Mouse (Mus musculus): ENCODE data around the gene Ttpal. TPM values are rescaled to one million over a fixed set of nuclear protein-coding genes. Genes with fewer than 3 reads are reported as not detected.
A peak's percentile ranks its signal among the peaks of the same experiment; 100 is the strongest.

Ttpal gene
- polyA plus RNA-seq, 1 experiment from 2014 or later = 37.3 TPM

DNA sequence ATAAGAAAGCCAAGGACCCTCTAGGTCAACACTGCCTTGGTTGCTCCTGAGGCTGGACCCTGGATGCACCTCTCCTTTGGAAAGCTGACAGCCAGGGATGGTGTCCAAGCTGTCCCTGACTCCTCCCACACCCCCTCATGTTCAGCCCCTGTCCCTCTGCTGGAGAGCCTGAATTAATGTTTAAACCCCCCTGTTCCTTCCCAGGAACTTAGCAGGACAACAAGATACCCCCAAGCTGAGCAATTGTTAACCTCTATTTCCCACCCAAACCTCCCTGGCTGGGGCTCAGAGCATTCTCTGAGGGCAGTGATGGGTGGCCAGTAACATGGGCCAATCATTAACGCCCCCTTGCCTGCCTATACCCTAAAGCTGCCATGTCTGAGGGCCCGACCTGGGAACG is 41.9 kb upstream of the Ttpal start:
- Histone ChIP-seq H3K27me3 (ENCODE audit: insufficient read depth, low read length) (no peaks in the 10 kb centered on the region), H3K9ac (no peak overlapping the region), H3K9me3 (ENCODE audit: low read depth, low read length) (no peaks in the 10 kb centered on the region), H3K4me1 (ENCODE audit: insufficient read depth) (no peaks in the 10 kb centered on the region), H3K36me3 (ENCODE audit: insufficient read depth) (no peaks in the 10 kb centered on the region), H3K4me3 (ENCODE audit: low read depth, low read length) (no peak overlapping the region), H3K4me2 (no peak overlapping the region), H3K27ac (ENCODE audit: low read depth) (no peak overlapping the region)
- DNase-seq (no peak), ATAC-seq (ENCODE audit: insufficient read depth) (no peak)
- WGBS = 75% methylated on average over 3 of the region's 3 CpGs
- TF ChIP-seq CTCF (IDR thresholded peaks at IDR 0.05; ENCODE audit: low read depth) = no peak

DNA sequence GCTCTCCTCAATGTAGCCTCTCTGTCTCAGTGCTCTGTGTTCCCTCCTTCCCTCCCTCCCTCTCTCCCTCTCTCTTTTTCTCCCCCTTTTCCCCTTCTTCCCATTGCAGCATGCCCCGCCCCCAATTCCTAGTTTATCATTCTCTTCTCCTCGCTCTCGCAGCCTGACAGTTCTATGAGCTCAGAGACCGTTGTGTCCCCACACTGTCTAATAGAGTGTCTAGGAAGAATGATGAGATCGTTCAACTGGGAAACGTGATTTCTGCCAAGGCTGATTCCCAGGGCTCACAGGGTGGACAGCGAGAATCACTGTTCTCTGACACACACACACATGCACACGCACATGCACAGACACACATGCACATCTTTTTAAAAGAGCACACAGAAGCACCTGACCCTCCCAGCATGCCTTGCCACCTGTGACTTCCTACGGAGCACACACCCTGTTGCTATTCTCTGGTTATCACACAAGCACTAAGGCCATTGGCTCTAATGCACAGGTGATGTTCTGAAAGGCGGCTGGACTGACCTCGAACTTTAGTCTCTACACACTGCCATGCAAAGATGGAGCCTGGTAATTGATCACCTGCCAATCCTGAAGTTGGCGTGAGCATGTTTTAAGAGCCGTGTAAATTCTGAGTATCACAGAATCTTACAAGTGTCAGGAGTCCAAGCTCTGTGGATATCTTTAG is 40.7 kb upstream of the Ttpal start:
- ATAC-seq (ENCODE audit: insufficient read depth) (no peak), DNase-seq (no peak)
- Histone ChIP-seq H3K4me3 (ENCODE audit: low read depth, low read length) (no peak overlapping the region), H3K27me3 (ENCODE audit: insufficient read depth, low read length) (no peaks in the 10 kb centered on the region), H3K4me1 (ENCODE audit: insufficient read depth) (no peaks in the 10 kb centered on the region), H3K9ac (no peak overlapping the region), H3K9me3 (ENCODE audit: low read depth, low read length) (no peaks in the 10 kb centered on the region), H3K27ac (ENCODE audit: low read depth) (no peak overlapping the region), H3K4me2 (no peak overlapping the region), H3K36me3 (ENCODE audit: insufficient read depth) (no peaks in the 10 kb centered on the region)
- TF ChIP-seq CTCF (IDR thresholded peaks at IDR 0.05; ENCODE audit: low read depth) = no peak
- 58% methylated on average over 13 of the region's 13 CpGs for WGBS

DNA sequence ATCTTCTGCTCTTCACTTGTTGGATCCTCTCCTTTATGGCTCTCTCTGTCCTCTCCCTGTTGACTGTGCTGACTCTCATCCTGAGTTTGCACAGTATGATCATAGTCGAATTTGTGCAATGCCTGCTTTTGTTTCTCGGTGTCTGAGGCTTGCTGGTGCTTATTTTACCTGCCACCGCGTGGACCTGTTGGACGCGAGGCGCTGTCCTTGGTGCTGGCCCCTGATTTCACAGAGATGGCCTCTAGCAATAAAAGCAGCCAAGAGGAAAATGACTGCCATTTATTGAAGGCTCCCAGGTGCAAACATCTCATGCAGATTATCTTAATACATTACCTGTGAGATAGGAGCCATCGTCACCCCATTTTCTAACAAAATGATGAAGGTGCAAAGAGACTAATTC is 37.5 kb upstream of the Ttpal start:
- no peak overlapping the region for H3K4me2 ChIP-seq
- peak; percentile 78 for DNase-seq
- H3K4me1 ChIP-seq (ENCODE audit: insufficient read depth) = no peaks in the 10 kb centered on the region
- WGBS = 17% methylated on average over 8 of the region's 8 CpGs
- ATAC-seq (ENCODE audit: insufficient read depth) = no peak
- no peak overlapping the region for H3K9ac ChIP-seq
- H3K4me3 ChIP-seq (ENCODE audit: low read depth, low read length) = no peak overlapping the region
- no peaks in the 10 kb centered on the region for H3K36me3 ChIP-seq (ENCODE audit: insufficient read depth)
- H3K27ac ChIP-seq (ENCODE audit: low read depth) = no peak overlapping the region
- TF ChIP-seq CTCF (IDR thresholded peaks at IDR 0.05; ENCODE audit: low read depth) = no peak
- H3K9me3 ChIP-seq (ENCODE audit: low read depth, low read length) = no peaks in the 10 kb centered on the region
- H3K27me3 ChIP-seq (ENCODE audit: insufficient read depth, low read length) = no peaks in the 10 kb centered on the region

DNA sequence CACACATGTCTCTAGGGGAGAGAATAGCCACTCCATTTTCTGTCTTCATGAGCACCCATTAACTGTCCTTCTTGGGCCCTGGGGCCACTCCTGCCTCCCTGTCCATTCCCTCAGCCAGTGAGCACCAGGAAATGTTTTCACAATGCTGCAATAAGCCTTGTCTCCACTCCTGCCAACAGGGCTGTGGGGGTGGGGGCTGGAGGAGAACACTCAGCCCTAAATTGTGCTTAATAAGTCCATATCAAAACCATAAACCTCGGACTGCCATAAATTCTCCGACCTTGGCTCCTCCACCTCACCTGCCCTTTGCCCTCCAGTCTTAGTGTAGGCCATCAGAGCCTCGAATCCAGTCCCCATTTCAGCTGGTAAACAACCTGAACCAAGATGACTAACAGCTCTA is 27.8 kb upstream of the Ttpal start:
- no peaks in the 10 kb centered on the region for H3K4me1 ChIP-seq (ENCODE audit: insufficient read depth)
- no peak overlapping the region for H3K4me2 ChIP-seq
- no peak for DNase-seq
- no peak overlapping the region for H3K27ac ChIP-seq (ENCODE audit: low read depth)
- WGBS = 59% methylated on average over 3 of the region's 3 CpGs
- no peak overlapping the region for H3K9ac ChIP-seq
- no peak for TF ChIP-seq CTCF (IDR thresholded peaks at IDR 0.05; ENCODE audit: low read depth)
- no peak for ATAC-seq (ENCODE audit: insufficient read depth)
- H3K36me3 ChIP-seq (ENCODE audit: insufficient read depth) = no peaks in the 10 kb centered on the region
- no peak overlapping the region for H3K4me3 ChIP-seq (ENCODE audit: low read depth, low read length)
- H3K27me3 ChIP-seq (ENCODE audit: insufficient read depth, low read length) = no peaks in the 10 kb centered on the region
- no peaks in the 10 kb centered on the region for H3K9me3 ChIP-seq (ENCODE audit: low read depth, low read length)

DNA sequence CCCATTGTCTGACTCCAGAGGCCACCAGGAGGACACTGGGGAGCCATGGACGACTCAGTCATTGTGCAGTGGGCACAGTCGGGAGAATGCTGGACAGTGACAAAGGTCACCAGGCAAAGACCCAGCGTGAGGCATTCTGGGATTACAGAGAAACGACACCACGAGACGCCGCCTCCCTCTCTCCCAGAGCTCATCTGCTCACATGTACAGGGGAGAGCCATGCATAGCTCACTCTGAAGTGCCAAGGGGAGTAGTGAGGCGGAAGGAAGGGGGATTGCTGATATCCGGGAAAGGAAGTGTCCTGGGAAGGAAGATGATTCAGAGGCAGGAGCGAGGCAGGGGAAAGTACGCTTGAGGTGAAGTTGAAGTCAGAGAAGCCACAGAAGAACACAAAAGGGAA is 26.9 kb upstream of the Ttpal start:
- no peak for ATAC-seq (ENCODE audit: insufficient read depth)
- Histone ChIP-seq H3K9ac (no peak overlapping the region), H3K27ac (ENCODE audit: low read depth) (no peak overlapping the region), H3K27me3 (ENCODE audit: insufficient read depth, low read length) (no peaks in the 10 kb centered on the region), H3K4me2 (no peak overlapping the region), H3K4me3 (ENCODE audit: low read depth, low read length) (no peak overlapping the region), H3K4me1 (ENCODE audit: insufficient read depth) (no peaks in the 10 kb centered on the region), H3K36me3 (ENCODE audit: insufficient read depth) (no peaks in the 10 kb centered on the region), H3K9me3 (ENCODE audit: low read depth, low read length) (no peaks in the 10 kb centered on the region)
- no peak for DNase-seq
- no peak for TF ChIP-seq CTCF (IDR thresholded peaks at IDR 0.05; ENCODE audit: low read depth)
- WGBS = 42% methylated on average over 11 of the region's 11 CpGs

DNA sequence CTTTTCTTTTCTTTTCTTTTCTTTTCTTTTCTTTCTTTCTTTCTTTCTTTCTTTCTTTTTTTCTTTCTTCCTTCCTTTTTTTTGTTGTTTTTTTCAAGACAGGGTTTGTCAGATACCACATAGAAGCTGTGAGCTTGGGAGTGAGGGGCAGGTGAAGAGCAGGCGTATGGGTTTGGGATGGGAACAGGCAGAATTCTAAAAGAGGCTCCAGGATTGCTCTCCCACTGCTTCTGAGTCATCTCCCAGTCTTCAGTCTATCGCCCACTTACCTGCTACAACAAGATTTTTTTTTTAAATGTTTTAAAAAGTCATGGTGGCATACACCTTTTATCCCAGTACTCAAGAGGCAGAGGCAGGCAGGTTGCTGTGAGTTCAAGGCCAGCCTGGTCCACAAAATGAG is 24.1 kb upstream of the Ttpal start:
- Histone ChIP-seq H3K9ac (no peak overlapping the region), H3K36me3 (ENCODE audit: insufficient read depth) (no peaks in the 10 kb centered on the region), H3K27me3 (ENCODE audit: insufficient read depth, low read length) (no peaks in the 10 kb centered on the region), H3K9me3 (ENCODE audit: low read depth, low read length) (no peaks in the 10 kb centered on the region), H3K27ac (ENCODE audit: low read depth) (no peak overlapping the region), H3K4me2 (no peak overlapping the region), H3K4me1 (ENCODE audit: insufficient read depth) (no peaks in the 10 kb centered on the region), H3K4me3 (ENCODE audit: low read depth, low read length) (no peak overlapping the region)
- WGBS = 73% methylated on average over 2 of the region's 2 CpGs
- ATAC-seq (ENCODE audit: insufficient read depth) (no peak), DNase-seq (no peak)
- TF ChIP-seq CTCF (IDR thresholded peaks at IDR 0.05; ENCODE audit: low read depth) = no peak

DNA sequence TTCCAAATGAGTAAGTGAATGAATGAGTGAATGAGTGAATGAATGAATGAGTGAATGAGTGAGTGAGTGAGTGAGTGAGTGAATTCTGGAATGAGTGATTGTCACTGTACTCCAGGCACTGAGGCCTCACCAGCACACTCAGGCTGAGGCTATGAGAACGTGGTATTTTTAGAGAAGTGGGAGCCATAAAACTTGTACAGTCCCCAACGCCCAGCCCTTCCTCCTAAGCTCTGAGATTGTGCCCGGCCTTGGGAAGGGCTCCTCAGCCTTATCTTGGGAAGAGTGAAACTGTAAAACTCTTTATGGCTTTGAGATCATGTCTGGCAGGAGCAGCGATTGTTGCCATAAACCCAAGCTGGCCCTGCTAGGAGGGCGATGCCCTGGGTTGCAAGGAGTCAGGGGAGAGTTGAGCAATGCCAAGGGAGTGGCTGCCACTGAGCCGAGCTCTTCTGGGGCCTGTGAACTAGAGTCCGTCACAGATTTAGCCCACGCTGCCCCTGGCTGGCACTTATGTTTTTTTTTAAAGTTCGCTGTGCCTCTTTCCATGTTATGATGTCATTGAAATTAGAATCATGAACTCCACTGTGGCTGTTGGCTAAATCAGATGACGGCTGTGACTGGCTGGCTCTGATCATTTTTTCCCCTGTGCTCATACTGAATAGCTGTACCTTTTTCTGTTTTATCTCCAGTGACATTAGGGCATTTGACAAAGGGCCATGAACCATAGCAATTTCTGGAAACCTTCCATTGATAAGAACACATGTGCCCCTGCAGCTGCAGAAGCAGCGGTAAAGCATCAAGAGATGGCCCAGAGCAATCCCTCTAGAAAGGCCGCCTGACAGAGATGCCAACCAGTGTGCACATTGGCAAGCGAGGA is 21.8 kb upstream of the Ttpal start:
- ATAC-seq (ENCODE audit: insufficient read depth) (no peak), DNase-seq (no peak)
- no peaks in the 10 kb centered on the region for H3K27me3 ChIP-seq (ENCODE audit: insufficient read depth, low read length)
- TF ChIP-seq CTCF (IDR thresholded peaks at IDR 0.05; ENCODE audit: low read depth) = no peak
- 71% methylated on average over 13 of the region's 13 CpGs for WGBS
- no peak overlapping the region for H3K4me2 ChIP-seq
- H3K4me1 ChIP-seq (ENCODE audit: insufficient read depth) = no peaks in the 10 kb centered on the region
- H3K9ac ChIP-seq = no peak overlapping the region
- H3K27ac ChIP-seq (ENCODE audit: low read depth) = no peak overlapping the region
- H3K9me3 ChIP-seq (ENCODE audit: low read depth, low read length) = no peaks in the 10 kb centered on the region
- no peaks in the 10 kb centered on the region for H3K36me3 ChIP-seq (ENCODE audit: insufficient read depth)
- no peak overlapping the region for H3K4me3 ChIP-seq (ENCODE audit: low read depth, low read length)

Data from lung, embryonic 14.5 days (tissue).